Comparison of ENCODE assay signal across 23 mouse cellular contexts in the genomic region with DNA sequence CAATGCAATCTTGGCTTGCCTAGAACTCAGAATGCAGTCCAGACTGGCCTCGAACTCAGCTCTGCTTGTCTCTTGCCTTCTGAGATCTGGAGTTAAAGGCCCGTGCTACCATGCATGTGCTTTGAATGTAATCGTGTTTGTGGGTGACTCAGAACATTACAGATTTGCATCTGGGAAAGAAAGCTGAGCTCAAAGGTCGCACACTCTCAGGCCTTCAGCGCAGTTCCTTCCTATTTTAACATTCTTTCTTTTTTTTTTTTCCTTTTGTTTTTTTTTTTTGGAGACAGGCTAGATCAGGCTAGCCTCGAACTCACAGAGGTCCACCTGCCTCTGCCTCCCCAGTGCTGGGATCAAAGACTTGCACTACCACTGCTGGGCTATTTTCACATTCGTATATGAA. TPM values are rescaled to one million over a fixed set of nuclear protein-coding genes. Genes with fewer than 3 reads are reported as not detected.
DNase-seq lines count a peak whose midpoint lies in the region; ATAC-seq and TF ChIP-seq lines count a peak whose summit lies in the region.
"Had no signal": no experiment of that assay in that cellular context is flagged by ENCODE, and none has a peak within 500 bp of the region (broad histone marks: within the 10 kb centered on the region; RNA-seq: fewer than 3 reads in every experiment).

No protein-coding gene starts in this region.

- H3K9ac ChIP-seq in intestine, embryonic 16.5 days (ENCODE audit: low read depth, low read length), result no peak overlapping the region
- H3K9ac ChIP-seq in intestine, embryonic 15.5 days, result no peak overlapping the region
- 0 out of 2 replicates have a peak overlapping the region, but pooled peaks have one; percentile 11 for H3K9ac ChIP-seq in MEL (ENCODE audit: control insufficient read depth, low read depth, low read length, poor library complexity, severe bottlenecking)
- no peak overlapping the region for H3K9ac ChIP-seq in intestine, postnatal 0 days (ENCODE audit: low read depth, low read length)
- H3K9ac ChIP-seq: embryonic facial prominence, embryonic 12.5 days had no signal

- no peaks in the 10 kb centered on the region for H3K27me3 ChIP-seq in intestine, embryonic 16.5 days (replicated peaks; ENCODE audit: control insufficient read depth, insufficient read depth, low read length)
- no peaks in the 10 kb centered on the region for H3K27me3 ChIP-seq in intestine, embryonic 15.5 days (replicated peaks)
- H3K27me3 ChIP-seq in MEL (ENCODE audit: control insufficient read depth in 1 of 2, insufficient read depth in 2 of 2, low read length in 2 of 2), result no peaks in the 10 kb centered on the region
- no peaks in the 10 kb centered on the region for H3K27me3 ChIP-seq in intestine, postnatal 0 days (replicated peaks; ENCODE audit: control insufficient read depth, insufficient read depth, low read length)
- H3K27me3 ChIP-seq: embryonic facial prominence, embryonic 12.5 days; embryonic facial prominence, embryonic 15.5 days; heart, embryonic 13.5 days; hindbrain, embryonic 15.5 days had no signal

- no peak for TF ChIP-seq POLR2A in MEL (IDR thresholded peaks at IDR 0.05; ENCODE audit: control insufficient read depth in 1 of 2, insufficient read depth in 1 of 2, low read depth in 1 of 2, low read length in 2 of 2, poor library complexity in 1 of 2)

- H3K4me2 ChIP-seq in intestine, embryonic 16.5 days (ENCODE audit: low read depth, low read length), result no peak overlapping the region
- no peak overlapping the region for H3K4me2 ChIP-seq in intestine, embryonic 15.5 days (replicated peaks)
- H3K4me2 ChIP-seq in intestine, postnatal 0 days (replicated peaks; ENCODE audit: low read depth), result peak overlapping the region; percentile 84; the same call in 1 of the 2 replicates

- no peak for TF ChIP-seq RAD21 in MEL (IDR thresholded peaks at IDR 0.05; ENCODE audit: low read depth, low read length)

- H3K9me3 ChIP-seq in intestine, embryonic 16.5 days (ENCODE audit: control insufficient read depth, low read length), result no peaks in the 10 kb centered on the region; the same call in 1 of the 2 replicates
- H3K9me3 ChIP-seq in intestine, embryonic 15.5 days, result no peaks in the 10 kb centered on the region; the same call in 1 of the 2 replicates
- no peaks in the 10 kb centered on the region for H3K9me3 ChIP-seq in MEL (replicated peaks; ENCODE audit: insufficient read depth, low read length)
- H3K9me3 ChIP-seq in intestine, postnatal 0 days (ENCODE audit: control insufficient read depth), result no peaks in the 10 kb centered on the region
- H3K9me3 ChIP-seq: embryonic facial prominence, embryonic 12.5 days; embryonic facial prominence, embryonic 15.5 days; heart, embryonic 10.5 days; heart, embryonic 13.5 days; hindbrain, embryonic 15.5 days had no signal

- DNase-seq in MEL (ENCODE audit: low read depth, low spot score), result peak; percentile 66
- DNase-seq in left cerebral cortex, adult 8-10 months (ENCODE audit: low spot score in 2 of 2), result no peak
- DNase-seq in cerebellum, postnatal 36 days, result no peak
- DNase-seq: adrenal gland, adult 8-10 months; adrenal gland, postnatal 25 days; cerebellum, adult 11 months; cerebellum, adult 8-10 months; cerebellum, postnatal 14 days; gastrocnemius, postnatal 10 days; gastrocnemius, postnatal 36 days; heart, adult 2 months; heart, postnatal 14 days; heart, postnatal 4 days; kidney, adult 8-10 months had no signal

- ATAC-seq in intestine, embryonic 16.5 days, result no peak
- no peak for ATAC-seq in intestine, embryonic 15.5 days
- ATAC-seq in intestine, postnatal 0 days, result no peak
- ATAC-seq: activated CD4-positive, CD25-positive, alpha-beta regulatory T cell, adult 4 months had no signal

- H3K4me1 ChIP-seq in intestine, embryonic 16.5 days (ENCODE audit: control insufficient read depth, insufficient read depth, low read length), result peaks cover 29% of the 10 kb centered on the region
- peaks cover 16% of the 10 kb centered on the region for H3K4me1 ChIP-seq in intestine, embryonic 15.5 days (replicated peaks)
- H3K4me1 ChIP-seq in MEL (ENCODE audit: control insufficient read depth in 1 of 2, insufficient read depth in 2 of 2, low read length in 2 of 2), result peaks cover 13 to 20% of the 10 kb centered on the region in 2 experiments
- H3K4me1 ChIP-seq in intestine, postnatal 0 days (replicated peaks; ENCODE audit: control insufficient read depth, insufficient read depth, low read length), result peaks cover 9% of the 10 kb centered on the region

- no peak for TF ChIP-seq CTCF in MEL (IDR thresholded peaks at IDR 0.05 in 2 of 3, conservative IDR thresholded peaks at IDR 0.05 in 1 of 3; ENCODE audit: control insufficient read depth in 1 of 3, insufficient read depth in 1 of 3, low read depth in 2 of 3, low read length in 3 of 3, poor library complexity in 1 of 3, severe bottlenecking in 1 of 3)
- TF ChIP-seq CTCF in intestine, postnatal 0 days (IDR thresholded peaks at IDR 0.05; ENCODE audit: low read depth), result no peak

- no peak overlapping the region for H3K4me3 ChIP-seq in intestine, embryonic 16.5 days (ENCODE audit: low read length)
- no peak overlapping the region for H3K4me3 ChIP-seq in intestine, embryonic 15.5 days (replicated peaks)
- peak overlapping the region in 1 of 2 experiments; percentile 81; a peak in 2 of 4 replicates for H3K4me3 ChIP-seq in MEL (ENCODE audit: control insufficient read depth in 1 of 2, insufficient read depth in 1 of 2, low read depth in 2 of 2, low read length in 2 of 2)
- H3K4me3 ChIP-seq in intestine, postnatal 0 days (ENCODE audit: low read depth, low read length), result no peak overlapping the region
- H3K4me3 ChIP-seq: heart, adult 2 months had no signal

- peaks cover 35% of the 10 kb centered on the region for H3K79me2 ChIP-seq in MEL (ENCODE audit: control insufficient read depth, insufficient read depth, low read length, poor library complexity)

- peak overlapping the region; percentile 88; the same call in 1 of the 2 replicates for H3K27ac ChIP-seq in intestine, embryonic 16.5 days (ENCODE audit: low read length)
- no peak overlapping the region for H3K27ac ChIP-seq in intestine, embryonic 15.5 days
- 0 out of 2 replicates have a peak overlapping the region, but pooled peaks have one; percentile 3 for H3K27ac ChIP-seq in MEL (ENCODE audit: control insufficient read depth, low read depth, low read length)
- peak overlapping the region; percentile 96 for H3K27ac ChIP-seq in intestine, postnatal 0 days (ENCODE audit: low read depth, low read length)
- H3K27ac ChIP-seq: heart, adult 2 months had no signal

- TF ChIP-seq EP300 in MEL (IDR thresholded peaks at IDR 0.05; ENCODE audit: low read depth in 1 of 2, low read length in 2 of 2), result no peak

- no peaks in the 10 kb centered on the region for H3K36me3 ChIP-seq in intestine, embryonic 16.5 days (ENCODE audit: control insufficient read depth, insufficient read depth, low read length)
- H3K36me3 ChIP-seq in intestine, embryonic 15.5 days, result no peaks in the 10 kb centered on the region
- H3K36me3 ChIP-seq in MEL (ENCODE audit: control insufficient read depth in 1 of 2, insufficient read depth in 2 of 2, low read length in 2 of 2), result peaks cover 0 to 27% of the 10 kb centered on the region in 2 experiments; a peak in 2 of 4 replicates
- H3K36me3 ChIP-seq in intestine, postnatal 0 days (ENCODE audit: control insufficient read depth, insufficient read depth), result no peaks in the 10 kb centered on the region
- H3K36me3 ChIP-seq: embryonic facial prominence, embryonic 12.5 days; embryonic facial prominence, embryonic 15.5 days; heart, embryonic 10.5 days; heart, embryonic 13.5 days; hindbrain, embryonic 15.5 days had no signal

- 79% methylated on average over 7 of the region's 7 CpGs for WGBS in intestine, embryonic 16.5 days
- WGBS in intestine, embryonic 15.5 days, result 78% methylated on average over 7 of the region's 7 CpGs
- 54% methylated on average over 7 of the region's 7 CpGs for WGBS in intestine, postnatal 0 days

TF ChIP-seq in MEL, 35 proteins besides CTCF, POLR2A, EP300 and RAD21:
- TF ChIP-seq MAZ (IDR thresholded peaks at IDR 0.05; ENCODE audit: low read depth, low read length) (no peak), RCOR1 (IDR thresholded peaks at IDR 0.05; ENCODE audit: low read depth, low read length) (no peak), ZNF384 (IDR thresholded peaks at IDR 0.05; ENCODE audit: low read depth, low read length) (peak; percentile 79), TBP (IDR thresholded peaks at IDR 0.05; ENCODE audit: low read depth, low read length) (peak; percentile 88), MYB (IDR thresholded peaks at IDR 0.05; ENCODE audit: low read depth, low read length) (no peak), ZKSCAN1 (IDR thresholded peaks at IDR 0.05; ENCODE audit: low read depth, low read length) (no peak), MYC (IDR thresholded peaks at IDR 0.05; ENCODE audit: low read depth, low read length) (no peak), POLR2AphosphoS5 (IDR thresholded peaks at IDR 0.05; ENCODE audit: borderline replicate concordance, low read depth, low read length) (no peak), E2F4 (IDR thresholded peaks at IDR 0.05; ENCODE audit: borderline replicate concordance, low read depth, low read length) (no peak), TCF12 (IDR thresholded peaks at IDR 0.05; ENCODE audit: low read depth, low read length) (no peak), ZMIZ1 (IDR thresholded peaks at IDR 0.05; ENCODE audit: low read depth, low read length) (no peak), MXI1 (IDR thresholded peaks at IDR 0.05; ENCODE audit: low read depth, low read length) (no peak)
TF ChIP-seq in MEL: peak in this region for 2.

RNA-seq across cellular contexts. Expression of a gene that starts 1.2 kb away (rescaled TPM):
- polyA plus RNA-seq in intestine, embryonic 16.5 days (2015; fragmentation: Nextera tagmentation; extraction: Ambion mirVana), result 66.9 and 71.9 TPM in 2 replicates
- polyA plus RNA-seq in intestine, embryonic 15.5 days (2015; fragmentation: Nextera tagmentation; extraction: Ambion mirVana), result 53.1 and 54.8 TPM in 2 replicates
- 22.2 and 23.1 TPM in 2 replicates for total RNA-seq in MEL (2012; rRNA removed)
- 10 to 100 TPM in 1 of 2 experiments, not detected in 1; 44.6 TPM for polyA plus RNA-seq in MEL (2012; ENCODE audit: insufficient read depth in 1 of 2, insufficient read length in 2 of 2, low read depth in 1 of 2, low replicate concordance in 2 of 2, missing spikeins in 1 of 2)
- polyA plus RNA-seq in intestine, postnatal 0 days (2015; fragmentation: Nextera tagmentation; extraction: Ambion mirVana), result 104 TPM in 2 replicates
- total RNA-seq in left cerebral cortex, adult 8-10 months (2022), result 10 to 100 TPM; 42.5 to 47.9 (median 45.1) TPM

RNA-seq across cellular contexts. Expression of a gene that starts 55.4 kb away (rescaled TPM):
- polyA plus RNA-seq in intestine, embryonic 16.5 days (2015; fragmentation: Nextera tagmentation; extraction: Ambion mirVana), result 2.3 and 2.7 TPM in 2 replicates
- polyA plus RNA-seq in intestine, embryonic 15.5 days (2015; fragmentation: Nextera tagmentation; extraction: Ambion mirVana), result 3.4 and 3.6 TPM in 2 replicates
- total RNA-seq in MEL (2012; rRNA removed), result 6.7 and 7.0 TPM in 2 replicates
- 10 to 100 TPM in 1 of 2 experiments, not detected in 1; 12.1 TPM for polyA plus RNA-seq in MEL (2012; ENCODE audit: insufficient read depth in 1 of 2, insufficient read length in 2 of 2, low read depth in 1 of 2, low replicate concordance in 2 of 2, missing spikeins in 1 of 2)
- polyA plus RNA-seq in intestine, postnatal 0 days (2015; fragmentation: Nextera tagmentation; extraction: Ambion mirVana), result 1.5 and 1.8 TPM in 2 replicates
- 10 to 100 TPM; 56.8 to 64.8 (median 62.6) TPM for total RNA-seq in left cerebral cortex, adult 8-10 months (2022)
